Mouse (Mus musculus) CD4-positive, CD25-positive, alpha-beta regulatory T cell, adult 2 months (primary cell): ENCODE results near the gene Gpr153.

ENCODE experiments used
- DNase-seq: peaks from one replicate; pipeline ENCODE4 v3.0.0-alpha.2; 2012; ENCODE audit warnings: low read depth, low spot score

The Gpr153 gene

GRCm38 (mm10) chr4:152264867-152265568 lies 9.0 kb upstream of the Gpr153 start:
- DNase-seq = no peak

GRCm38 (mm10) chr4:152265791-152266190 lies 8.2 kb upstream of the Gpr153 start:
- DNase-seq = no peak

- no peak for DNase-seq
Observed at GRCm38 (mm10) chr4:152266236-152266895, 7.7 kb upstream of the Gpr153 start.

- DNase-seq = no peak
Observed at GRCm38 (mm10) chr4:152267748-152268369, 6.2 kb upstream of the Gpr153 start.

GRCm38 (mm10) chr4:152269967-152270366 lies 4.1 kb upstream of the Gpr153 start:
- DNase-seq = no peak

GRCm38 (mm10) chr4:152270599-152270998 lies 3.4 kb upstream of the Gpr153 start:
- no peak for DNase-seq

- no peak for DNase-seq
Observed at GRCm38 (mm10) chr4:152271334-152271733, 2.7 kb upstream of the Gpr153 start.

GRCm38 (mm10) chr4:152272006-152272405 lies 2.0 kb upstream of the Gpr153 start:
- no peak for DNase-seq

- DNase-seq = no peak
Observed at GRCm38 (mm10) chr4:152272449-152273049, 1.5 kb upstream of the Gpr153 start.

- no peak for DNase-seq
Observed at GRCm38 (mm10) chr4:152273191-152273590, 841 bp upstream of the Gpr153 start.

- DNase-seq = no peak
Observed at GRCm38 (mm10) chr4:152274681-152275131, 674 bp downstream of the Gpr153 start.

GRCm38 (mm10) chr4:152276389-152277347 lies 2.6 kb downstream of the Gpr153 start:
- DNase-seq = no peak

GRCm38 (mm10) chr4:152277916-152278315 lies 3.9 kb downstream of the Gpr153 start:
- no peak for DNase-seq

- no peak for DNase-seq
Observed at GRCm38 (mm10) chr4:152278986-152279385, 5.0 kb downstream of the Gpr153 start.

- no peak for DNase-seq
Observed at GRCm38 (mm10) chr4:152281601-152282000, 7.6 kb downstream of the Gpr153 start.

- DNase-seq = no peak
Observed at GRCm38 (mm10) chr4:152282721-152283120, 8.7 kb downstream of the Gpr153 start.

- peak; percentile 94 for DNase-seq
Observed at GRCm38 (mm10) chr4:152283186-152283950, 9.3 kb downstream of the Gpr153 start.

GRCm38 (mm10) chr4:152285505-152285904 lies 11.5 kb downstream of the Gpr153 start:
- DNase-seq = peak; percentile 64

GRCm38 (mm10) chr4:152286183-152286582 lies 12.2 kb downstream of the Gpr153 start:
- DNase-seq = peak; percentile 43

- peak; percentile 73 for DNase-seq
Observed at GRCm38 (mm10) chr4:152286887-152287286, 12.9 kb downstream of the Gpr153 start.
